Mouse (Mus musculus) common myeloid progenitor, adult 5-6 weeks (primary cell): ENCODE results near the gene Dnm3. TPM values are rescaled to one million over a fixed set of nuclear protein-coding genes. Genes with fewer than 3 reads are reported as not detected.

Source experiments
- ATAC-seq: replicated peaks from 2 replicates; pipeline ENCODE4 v1.8.0; 2016; ENCODE audit warnings: low read depth, mild to moderate bottlenecking, moderate TSS enrichment, inconsistent platforms; ENCODE audit not compliant: poor library complexity, severe bottlenecking
- total RNA-seq: library from RNA; stranded (forward); fragments of 200-1000, 187-1606 nt; gene quantifications from 2 replicates; pipeline ENCODE4 v1.2.3, GENCODE M21; 2017

The Dnm3 gene
- not detected in 2 replicates for total RNA-seq

DNA sequence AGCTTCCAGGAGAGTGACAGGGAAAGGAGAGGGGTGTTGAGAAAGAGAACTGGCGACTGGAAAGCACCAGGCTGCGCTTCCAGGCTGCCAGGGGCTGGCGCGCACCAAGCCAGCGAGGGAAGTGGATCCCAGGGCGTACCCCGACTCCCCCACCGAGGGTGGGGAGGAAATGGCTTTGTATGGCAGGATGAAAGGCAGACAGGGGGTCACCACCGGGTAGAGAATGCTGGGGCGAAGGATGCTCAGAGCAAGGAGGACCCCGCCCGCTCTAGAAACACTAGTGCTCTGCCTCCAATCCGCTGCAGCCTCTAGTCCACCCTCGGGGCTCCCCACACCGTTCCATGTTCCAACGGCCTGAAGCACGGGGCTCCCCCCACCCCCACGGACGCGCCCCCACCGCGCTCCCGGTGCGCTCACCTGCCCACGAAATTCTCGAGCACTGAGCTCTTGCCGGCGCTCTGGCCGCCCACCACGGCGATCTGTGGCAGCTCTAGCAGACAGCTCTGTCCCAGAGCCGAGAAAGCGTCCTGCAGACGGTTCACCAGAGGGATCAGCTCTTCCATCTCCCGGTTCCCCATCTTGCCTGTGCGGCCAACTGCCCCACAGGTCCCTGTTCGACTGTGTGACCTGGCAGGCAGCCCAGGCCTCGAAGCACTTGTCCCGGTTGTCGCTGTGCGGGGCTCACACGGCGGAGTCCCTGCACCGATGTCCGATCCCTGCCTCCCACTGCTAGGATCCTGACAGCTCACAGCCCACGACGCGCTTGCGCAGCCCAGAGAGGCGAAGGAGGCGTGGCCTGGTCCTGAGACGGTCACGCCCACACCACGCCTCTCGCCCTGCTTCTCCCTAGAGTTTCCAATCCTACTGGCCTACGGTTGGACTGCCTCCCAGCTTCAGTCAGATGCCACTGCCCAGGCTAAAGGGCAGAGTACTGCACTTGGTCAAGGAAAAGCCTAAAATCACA, at the start of gene Dnm3:
Gene Dnm3 (minus strand): TSS at position 789 of the 964 bp plus-strand sequence.
- peak; percentile 93 for ATAC-seq

DNA sequence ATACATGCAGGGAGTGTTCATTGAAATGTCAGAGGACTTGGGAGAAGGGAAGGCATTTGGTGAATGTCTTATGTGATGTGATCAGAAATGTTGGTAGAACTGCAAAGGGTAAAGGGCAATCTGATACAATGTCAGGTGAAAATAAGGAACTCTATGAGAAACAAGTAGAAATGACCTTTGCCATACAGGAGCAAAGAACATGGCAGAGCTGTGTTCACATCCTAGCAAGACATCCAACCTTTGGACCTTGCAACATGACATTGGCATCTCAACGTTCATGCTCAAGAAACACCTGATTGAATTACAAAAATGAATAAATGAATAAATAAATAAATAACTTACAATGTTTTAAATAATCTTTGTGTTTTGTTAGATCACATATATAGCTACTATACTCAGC, 37.3 kb upstream of the Dnm3 start:
- no peak for ATAC-seq

DNA sequence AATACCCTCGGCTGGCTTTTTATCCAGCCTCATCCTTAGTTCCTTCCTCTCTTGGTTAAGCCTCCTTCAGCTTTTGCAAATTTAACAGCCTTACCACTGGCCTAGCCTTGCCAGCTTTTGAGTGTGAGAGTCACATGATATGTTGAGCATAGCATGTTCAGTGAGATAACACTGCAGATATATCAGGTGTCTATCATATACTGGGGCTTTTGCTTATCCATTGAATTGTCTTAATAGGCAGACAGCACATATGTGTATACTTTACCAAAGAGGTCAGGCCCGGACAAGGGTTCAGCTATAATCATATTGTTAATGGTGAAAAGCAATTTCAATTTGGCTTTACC, 32.2 kb upstream of the Dnm3 start:
- peak; percentile 40 for ATAC-seq

DNA sequence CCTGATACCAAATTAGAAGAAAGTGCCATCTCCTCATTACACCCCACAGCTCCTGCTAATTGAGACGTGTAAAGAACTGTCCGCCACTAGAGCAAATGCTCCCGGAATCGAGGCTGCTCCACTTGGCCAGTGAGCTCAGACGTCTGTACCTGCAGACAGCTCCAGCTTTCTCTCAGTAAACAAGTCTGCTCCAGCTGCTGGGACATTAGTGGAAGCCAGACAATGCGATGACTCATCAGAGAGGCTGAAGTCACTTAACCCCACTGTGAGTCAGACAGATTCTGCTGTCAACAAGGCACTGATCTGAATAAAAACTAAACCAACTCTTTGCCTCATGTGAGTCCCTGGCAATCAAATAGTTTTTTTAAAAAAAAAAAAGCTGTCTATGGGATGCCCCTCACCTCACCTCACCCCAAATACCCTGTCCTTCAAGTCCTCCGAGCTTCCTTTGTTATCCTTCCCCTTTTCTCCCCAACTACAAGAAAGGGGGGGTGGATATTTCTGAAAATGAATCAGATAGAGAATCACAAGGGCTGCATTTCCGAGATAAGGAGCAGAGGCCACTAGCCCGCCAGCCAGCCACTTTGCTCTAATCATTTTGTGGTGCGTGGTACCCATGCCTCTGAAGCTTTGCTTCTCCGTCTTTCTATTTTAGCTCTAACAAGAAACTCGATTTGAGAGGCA, 31.6 kb upstream of the Dnm3 start:
- ATAC-seq, result peak; percentile 71

DNA sequence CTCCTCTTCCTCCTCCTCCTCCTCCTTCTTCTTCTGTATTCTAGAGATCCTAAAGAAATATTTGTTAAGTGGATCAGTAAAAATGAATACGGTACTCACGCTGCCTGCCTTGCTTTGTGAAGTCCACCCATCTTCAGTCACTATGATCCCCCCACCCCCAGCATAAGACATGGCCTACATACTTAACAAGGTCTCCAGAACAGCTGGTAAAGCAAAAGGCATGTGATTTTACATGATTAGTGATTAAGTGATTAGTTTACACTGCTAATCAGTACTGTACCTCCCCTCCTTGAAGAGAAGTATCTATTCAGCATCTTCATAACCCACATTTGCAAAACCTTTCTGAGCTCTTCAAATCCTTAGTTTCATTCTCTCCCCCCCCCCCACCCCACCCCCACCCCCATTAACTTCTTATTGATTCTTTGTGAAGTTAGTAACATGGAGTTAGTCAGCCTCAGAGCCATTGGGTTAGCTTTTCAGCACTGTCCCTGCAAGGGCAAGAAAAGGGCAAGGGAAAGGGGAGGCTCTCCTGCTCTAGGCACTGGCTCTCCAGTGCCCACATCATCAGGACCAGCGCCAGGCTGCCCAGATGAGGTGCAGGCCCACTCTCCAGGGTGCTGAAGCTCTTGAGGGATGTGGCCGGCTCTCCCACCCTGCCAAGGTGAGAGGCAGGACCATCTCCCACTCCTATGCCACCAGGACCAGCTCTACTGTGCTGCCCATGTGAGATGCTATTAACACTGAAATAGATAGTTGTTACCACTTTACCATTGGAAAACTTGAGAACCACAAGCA, 30.6 kb upstream of the Dnm3 start:
- no peak for ATAC-seq

DNA sequence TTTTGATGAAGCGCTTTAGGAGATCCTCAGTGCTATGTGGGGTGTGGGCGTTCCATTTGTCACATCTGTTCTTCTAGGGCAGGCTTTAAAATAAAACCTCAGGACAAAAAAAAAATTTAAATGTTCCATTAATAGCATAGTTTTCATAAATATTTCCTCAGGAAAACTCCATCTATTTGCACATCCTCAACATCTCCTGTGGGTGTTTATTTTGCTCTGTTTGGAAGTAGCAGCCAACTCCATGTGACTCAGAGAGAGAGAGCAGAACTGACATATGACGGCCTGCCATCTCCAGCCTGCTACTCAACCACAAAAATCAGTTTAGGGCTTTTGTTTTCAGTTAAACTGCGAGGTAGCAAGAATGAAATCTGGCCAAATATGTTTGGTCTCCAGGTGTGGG, 28.7 kb upstream of the Dnm3 start:
- ATAC-seq, result no peak

DNA sequence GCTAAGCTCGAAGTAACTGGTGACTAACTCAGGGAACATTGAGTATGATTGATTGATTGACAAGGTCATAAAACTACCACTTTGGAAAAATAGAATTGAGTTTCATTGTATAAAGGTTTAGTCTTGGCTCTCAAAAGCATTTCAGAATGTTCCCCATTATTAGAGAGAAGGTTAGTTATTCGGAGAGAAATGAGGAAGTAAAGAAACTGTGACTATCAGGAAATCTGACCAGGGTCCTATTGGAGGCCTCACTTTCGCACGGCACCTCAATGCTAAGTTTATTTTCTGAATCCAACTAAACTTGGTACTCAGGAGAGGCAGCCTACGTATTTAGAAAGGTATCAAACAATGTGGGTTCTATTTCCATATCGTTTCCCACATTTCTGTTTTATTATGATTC, 27.8 kb upstream of the Dnm3 start:
- 0 out of 2 replicates have a peak, but pooled peaks have one; percentile 30 for ATAC-seq

DNA sequence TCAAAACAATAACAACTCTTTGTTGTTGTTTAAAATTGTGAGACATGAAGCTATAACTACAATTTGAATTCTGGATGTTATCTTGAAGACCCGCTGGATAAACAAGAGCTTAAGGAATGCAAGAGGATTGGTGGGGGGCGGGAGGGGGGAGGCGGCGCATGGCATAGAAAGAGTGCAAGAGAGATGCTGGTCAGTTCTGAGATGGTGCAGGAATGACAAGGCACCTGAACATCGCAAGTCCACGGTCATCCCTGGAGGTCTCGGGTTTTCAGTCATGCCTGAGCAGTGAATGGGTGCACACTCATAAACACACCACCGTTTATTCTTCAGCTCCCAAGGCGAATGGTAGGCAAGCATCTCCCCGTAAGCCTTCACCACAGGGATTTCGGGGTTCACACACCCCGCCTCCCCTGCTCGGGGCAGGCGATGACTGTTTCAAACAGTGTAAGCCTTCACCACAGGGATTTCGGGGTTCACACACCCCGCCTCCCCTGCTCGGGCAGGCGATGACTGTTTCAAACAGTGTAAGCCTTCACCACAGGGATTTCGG, 1.2 kb downstream of the Dnm3 start:
- ATAC-seq, result peak; percentile 23; the same call in 1 of the 2 replicates

DNA sequence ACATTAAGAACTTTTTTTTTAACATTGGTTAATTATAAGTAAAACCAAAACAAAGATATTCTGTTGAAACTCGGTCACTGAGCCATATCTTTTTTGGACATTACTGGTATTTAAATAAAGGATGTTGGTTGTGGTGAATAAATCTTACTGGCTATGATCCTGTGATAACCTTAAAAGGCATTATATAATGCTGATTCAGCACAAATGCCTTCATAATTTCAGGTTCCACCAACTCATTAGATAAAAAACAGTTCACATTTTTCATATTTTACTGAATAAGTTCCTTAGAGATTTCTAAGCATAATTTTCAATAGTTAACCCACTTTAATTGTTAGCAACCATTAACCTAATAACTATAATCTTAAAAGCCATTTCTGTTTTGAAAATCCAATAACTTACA, 4.9 kb downstream of the Dnm3 start:
- ATAC-seq, result no peak

DNA sequence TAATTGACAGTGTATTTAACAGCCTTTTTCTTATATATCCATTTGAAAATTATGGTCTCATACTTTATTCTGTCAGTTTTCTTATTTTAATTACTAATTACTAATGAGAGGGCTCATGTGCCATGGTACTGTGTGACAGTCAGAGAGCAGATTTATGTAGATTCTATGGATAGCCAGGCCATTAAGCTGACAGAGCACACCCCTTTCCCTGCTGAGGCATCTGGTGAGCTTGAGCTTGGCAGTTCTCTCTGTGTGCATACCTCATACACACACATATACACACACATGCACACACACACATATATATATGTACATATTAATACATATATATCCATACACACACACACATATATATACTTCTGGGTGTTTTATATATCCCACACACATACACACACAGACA, 6.7 kb downstream of the Dnm3 start:
- no peak for ATAC-seq

DNA sequence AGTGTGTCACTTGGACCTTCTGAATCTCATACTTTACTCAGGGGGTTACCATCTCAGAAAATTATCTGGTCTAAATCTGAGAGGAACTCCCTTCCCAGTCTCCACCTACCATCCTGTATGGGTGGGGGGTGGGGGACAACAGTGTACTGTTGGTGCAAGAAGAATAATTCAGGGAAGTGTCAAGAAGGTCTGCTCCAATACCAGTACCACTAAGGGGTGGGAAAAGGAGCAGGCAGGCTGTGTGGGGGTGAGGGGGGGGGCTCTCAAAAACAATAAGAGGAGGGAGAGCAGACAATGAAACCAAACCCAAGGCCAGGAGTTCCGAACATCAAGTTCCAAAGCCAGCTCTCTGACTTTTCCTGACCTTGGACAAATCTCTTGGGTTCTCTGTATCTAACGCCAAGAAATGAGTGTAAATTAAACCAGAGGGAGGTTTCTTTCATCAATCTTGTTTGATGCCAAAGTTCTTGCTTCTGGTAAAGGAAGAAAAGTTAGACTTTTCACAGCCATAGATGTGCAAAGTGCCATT, 8.0 kb downstream of the Dnm3 start:
- no peak for ATAC-seq

DNA sequence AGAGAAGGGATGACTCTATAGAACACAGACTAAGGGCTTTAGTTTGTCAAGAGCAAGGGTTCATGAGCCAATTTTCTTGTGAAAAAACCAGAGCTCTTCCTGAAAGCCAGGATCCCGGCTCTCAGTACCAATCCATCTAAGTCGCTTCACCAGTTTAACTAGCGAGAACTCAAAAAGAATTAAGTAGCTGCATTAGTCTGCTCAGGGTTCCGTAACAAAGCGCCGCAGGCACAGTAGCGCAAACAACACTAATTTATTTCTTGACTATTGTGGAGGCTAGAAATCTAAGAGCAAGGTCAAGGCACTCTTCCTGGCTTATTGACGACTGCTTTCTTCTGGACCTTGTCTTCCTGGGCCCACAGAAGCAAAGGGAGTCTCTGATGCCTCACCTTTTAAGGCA, 14.2 kb downstream of the Dnm3 start:
- no peak for ATAC-seq

DNA sequence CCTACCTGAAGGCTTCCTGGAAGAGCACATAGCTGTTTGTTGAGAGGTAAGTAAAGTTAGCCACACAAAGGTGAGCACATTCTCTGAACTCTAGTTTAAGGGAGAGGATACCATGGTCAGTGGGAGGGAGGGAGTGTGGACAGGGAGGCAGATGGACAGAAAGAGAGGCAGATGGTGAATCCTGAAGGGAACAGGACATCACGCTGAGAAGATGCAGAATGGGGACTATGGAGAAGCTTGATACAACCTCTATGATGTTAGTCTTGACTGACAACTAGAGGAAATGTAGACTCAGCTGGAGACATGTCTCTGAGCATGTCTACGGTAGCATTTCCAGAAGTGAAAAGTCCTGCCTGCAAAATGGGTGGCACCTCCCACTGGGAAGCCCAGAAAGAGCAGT, 19.1 kb downstream of the Dnm3 start:
- no peak for ATAC-seq

DNA sequence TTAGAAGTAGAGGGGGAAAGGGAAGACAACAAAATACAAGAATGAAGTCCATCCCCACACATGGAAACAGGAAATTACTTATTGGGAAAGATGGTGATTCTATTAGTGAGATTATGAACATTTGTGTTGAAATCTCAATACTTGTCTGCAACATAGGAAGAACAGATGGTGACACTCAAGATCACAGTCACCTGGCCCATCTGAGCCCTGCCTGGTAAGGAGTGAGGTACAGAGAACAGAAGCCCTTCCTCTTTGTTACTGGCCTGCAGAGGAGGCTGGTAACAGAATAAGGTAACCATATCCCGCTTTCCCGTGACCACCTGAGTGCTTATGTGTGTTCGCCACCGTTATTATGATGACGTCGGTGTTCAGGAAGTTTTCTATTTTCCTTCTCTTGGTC, 21.0 kb downstream of the Dnm3 start:
- ATAC-seq, result no peak

DNA sequence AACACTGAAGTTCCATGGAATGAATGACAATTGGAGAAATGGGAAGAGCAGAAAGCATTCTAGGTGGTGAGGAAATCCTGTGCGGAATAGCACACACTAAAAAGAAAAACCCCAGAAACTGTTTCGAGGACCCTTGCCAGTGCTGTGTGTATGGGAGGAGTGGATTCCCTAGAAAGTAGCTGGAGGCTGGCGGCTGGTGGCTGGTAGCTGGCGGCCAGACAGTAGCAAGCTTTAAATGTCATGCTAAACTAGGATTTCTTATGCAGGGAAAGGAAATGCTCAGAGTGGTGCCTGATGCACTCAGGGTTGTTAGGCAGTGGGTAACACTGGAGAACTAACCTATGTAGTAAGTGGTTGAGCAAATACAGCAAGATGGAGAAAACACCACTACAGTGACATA, 21.4 kb downstream of the Dnm3 start:
- ATAC-seq, result no peak

DNA sequence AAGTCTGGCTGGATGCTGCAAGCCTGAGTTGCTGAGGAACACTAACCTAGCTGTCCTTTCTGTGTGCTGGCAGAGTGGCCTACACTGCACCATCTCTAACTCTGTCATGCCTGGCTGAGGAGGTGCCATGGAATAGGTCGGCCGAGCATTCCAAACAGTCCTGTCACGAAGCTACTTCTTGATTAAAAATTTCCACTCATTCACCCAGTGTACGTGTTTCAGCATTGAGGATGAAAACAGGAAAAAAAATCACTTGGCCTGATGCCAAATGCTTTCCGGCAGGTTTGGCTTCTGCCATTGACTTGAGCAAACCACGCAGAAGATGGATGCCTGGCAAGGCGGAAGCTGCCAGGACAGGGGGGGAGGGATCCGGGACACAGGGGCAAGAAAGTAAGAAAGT, 24.3 kb downstream of the Dnm3 start:
- ATAC-seq, result no peak

DNA sequence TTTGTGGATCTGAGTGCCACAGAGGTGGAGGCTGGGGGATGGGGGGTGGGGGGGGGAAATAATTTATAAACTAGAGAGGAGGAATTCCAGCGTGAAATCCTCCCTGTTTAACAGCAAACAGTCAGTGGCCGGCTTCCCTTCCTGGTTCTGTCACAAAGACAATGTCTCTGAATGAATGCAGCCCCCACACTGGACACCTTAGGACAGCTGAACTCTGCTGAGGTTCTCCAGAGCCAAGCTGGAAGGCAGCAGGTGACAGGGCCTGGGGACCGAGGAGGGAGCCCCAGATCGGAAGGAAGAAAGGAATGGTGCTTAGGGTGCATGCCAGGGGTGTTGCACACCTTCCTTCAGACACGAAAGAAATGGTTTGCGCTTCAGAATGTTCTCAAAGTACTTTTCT, 24.8 kb downstream of the Dnm3 start:
- ATAC-seq, result no peak

DNA sequence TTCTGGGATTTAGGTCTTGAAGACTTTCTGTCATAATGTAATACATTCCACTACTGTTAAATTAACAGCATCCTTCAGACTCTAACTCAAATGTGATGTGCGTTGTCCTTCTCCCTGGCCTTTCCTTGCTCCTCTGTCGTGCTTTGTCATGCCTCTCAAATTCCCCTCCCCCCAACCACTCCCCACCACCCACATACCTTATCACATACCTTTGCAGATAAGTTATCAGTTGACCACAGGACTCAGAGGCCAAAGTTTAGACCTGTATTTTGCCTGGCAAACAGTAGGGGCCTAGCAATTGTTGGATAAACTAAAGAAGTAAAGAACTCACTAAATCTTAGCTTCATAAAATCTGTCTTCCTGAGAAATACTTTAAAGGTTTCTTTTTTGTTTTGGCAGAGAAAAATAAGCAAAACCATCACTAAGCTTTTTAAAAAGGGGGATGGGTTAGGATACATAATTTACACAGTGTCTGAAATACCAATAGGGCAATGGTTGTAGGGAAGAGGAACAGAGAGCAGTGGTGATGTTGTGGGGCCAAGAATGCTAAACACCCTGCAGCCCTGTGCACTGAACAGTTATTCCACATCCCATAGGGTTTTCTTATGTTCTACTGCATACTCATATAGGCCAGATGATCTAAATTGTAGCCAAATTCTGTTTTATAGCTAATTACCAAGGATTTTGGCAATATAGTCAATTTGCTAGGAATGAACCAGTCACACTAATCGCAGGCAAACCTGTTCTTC, 28.5 kb downstream of the Dnm3 start:
- no peak for ATAC-seq

DNA sequence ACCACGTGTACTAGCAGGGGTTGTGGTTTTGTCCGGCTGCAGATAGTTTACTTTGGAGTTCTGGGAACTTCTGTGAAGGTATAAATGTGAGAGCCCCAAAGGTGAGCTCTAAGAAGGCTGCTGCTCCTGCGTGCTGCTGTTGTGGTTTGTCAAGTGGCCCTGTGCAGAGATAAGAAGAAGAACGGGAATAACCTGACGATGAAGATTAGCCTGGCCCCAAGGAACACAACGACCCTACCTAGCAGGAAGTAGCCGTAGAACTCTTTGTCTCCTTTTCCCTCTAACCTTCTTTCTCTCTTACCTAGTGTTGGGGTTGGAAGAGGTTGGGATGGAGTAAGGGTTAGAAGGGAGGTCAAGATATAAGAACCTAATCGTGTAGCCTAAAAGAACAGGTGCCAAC, 33.0 kb downstream of the Dnm3 start:
- ATAC-seq, result no peak

DNA sequence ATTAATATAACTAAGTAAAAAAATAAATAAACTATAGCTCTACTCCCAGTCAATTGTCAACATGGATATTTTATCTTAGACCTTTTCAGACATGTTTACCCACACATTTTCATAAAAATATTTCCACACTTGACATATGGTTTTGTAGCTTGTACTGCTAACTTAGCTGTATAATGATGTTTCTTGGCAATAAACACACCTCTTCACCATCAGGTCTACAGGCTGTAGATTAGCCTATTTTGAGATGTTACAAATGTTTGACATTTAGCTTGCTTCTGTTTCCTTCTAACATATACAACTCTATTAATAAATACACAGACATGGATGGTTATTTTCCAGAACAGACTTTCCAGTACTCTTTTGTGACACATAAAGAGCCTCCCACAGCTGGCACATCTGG, 38.3 kb downstream of the Dnm3 start:
- no peak for ATAC-seq
